Mouse (Mus musculus) MEL (cell line): ENCODE data around the gene Wasf2.

ENCODE experiments used
- CTCF ChIP-seq, 3 experiments: IDR thresholded peaks in 2 of 3; conservative IDR thresholded peaks in 1 of 3; 2 replicates each; pipeline ENCODE4 v1.5.1; 2011 to 2012; ENCODE audit warnings: low read length in 3 of 3, low read depth in 2 of 3, mild to moderate bottlenecking in 2 of 3, improper control_type of control experiment in 1 of 3, inconsistent platforms in 1 of 3, mixed read lengths in 1 of 3, moderate library complexity in 1 of 3; ENCODE audit not compliant: control insufficient read depth in 1 of 3, insufficient read depth in 1 of 3, poor library complexity in 1 of 3, severe bottlenecking in 1 of 3
- JUND ChIP-seq: IDR thresholded peaks from 2 replicates; pipeline ENCODE4 v1.6.1; 2011; ENCODE audit warnings: low read depth, mild to moderate bottlenecking, improper control_type of control experiment, low read length
- MAFK ChIP-seq: IDR thresholded peaks from 2 replicates; pipeline ENCODE4 v1.6.1; 2011; ENCODE audit warnings: low read depth, mild to moderate bottlenecking, low read length, improper control_type of control experiment, borderline replicate concordance
- MEF2A ChIP-seq: IDR thresholded peaks from 2 replicates; pipeline ENCODE4 v1.6.1; 2014; ENCODE audit warnings: low read depth, mild to moderate bottlenecking, inconsistent platforms, low read length, improper control_type of control experiment; ENCODE audit not compliant: poor library complexity, insufficient replicate concordance, severe bottlenecking; ENCODE audit errors: extremely low read depth
- NELFE ChIP-seq: IDR thresholded peaks from 2 replicates; pipeline ENCODE4 v1.6.1; 2011; ENCODE audit warnings: low read depth, low read length, improper control_type of control experiment
- POLR2A ChIP-seq, 2 experiments: IDR thresholded peaks; 2 replicates each; pipeline ENCODE4 v1.6.1; 2011 to 2012; ENCODE audit warnings: low read length in 2 of 2, mild to moderate bottlenecking in 2 of 2, control low read depth in 1 of 2, improper control_type of control experiment in 1 of 2, low read depth in 1 of 2, moderate library complexity in 1 of 2; ENCODE audit not compliant: control insufficient read depth in 1 of 2, insufficient read depth in 1 of 2, poor library complexity in 1 of 2
- POLR2AphosphoS5 ChIP-seq: IDR thresholded peaks from 2 replicates; pipeline ENCODE4 v1.6.1; 2012; ENCODE audit warnings: low read depth, borderline replicate concordance, mild to moderate bottlenecking, inconsistent platforms, low read length, moderate library complexity, mixed read lengths
- SIN3A ChIP-seq: IDR thresholded peaks from 2 replicates; pipeline ENCODE4 v1.6.1; 2012; ENCODE audit warnings: low read length, improper control_type of control experiment, inconsistent platforms
- TCF12 ChIP-seq: IDR thresholded peaks from 2 replicates; pipeline ENCODE4 v1.6.1; 2014; ENCODE audit warnings: low read depth, mild to moderate bottlenecking, inconsistent platforms, low read length, improper control_type of control experiment, moderate library complexity
- ZKSCAN1 ChIP-seq: IDR thresholded peaks from 2 replicates; pipeline ENCODE4 v1.6.1; 2012; ENCODE audit warnings: low read depth, mild to moderate bottlenecking, inconsistent platforms, low read length, improper control_type of control experiment, moderate library complexity

DNA sequence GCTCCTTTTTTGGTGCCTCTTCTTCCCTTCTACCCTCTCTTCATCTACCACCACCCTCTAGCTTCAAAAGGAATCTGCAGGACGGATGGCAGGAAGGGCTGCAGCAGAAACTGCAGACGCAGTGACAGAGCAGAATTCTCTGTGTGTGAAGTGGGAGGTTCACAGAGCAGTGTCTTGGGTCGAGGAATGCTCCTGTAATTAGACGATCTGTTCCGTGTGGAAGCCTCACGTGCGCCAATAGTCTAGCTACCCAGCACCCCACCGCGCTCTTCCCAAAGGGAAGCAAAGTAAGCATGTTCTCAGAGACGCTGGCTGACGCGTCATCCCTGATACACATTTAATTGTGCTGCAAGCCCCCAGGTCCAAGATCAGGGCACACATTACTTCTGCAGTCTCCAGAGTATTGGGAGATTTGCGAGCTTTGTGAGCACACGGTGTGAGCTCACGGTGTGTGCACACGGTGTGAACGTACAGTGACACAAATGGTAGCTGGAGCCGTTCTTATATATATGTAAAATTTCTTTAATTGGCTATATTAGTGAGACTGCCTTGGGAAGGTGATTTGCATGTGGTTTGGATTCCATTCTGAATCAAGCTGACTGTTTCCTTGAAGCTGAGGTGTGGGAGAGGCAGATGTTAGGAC lies 46.6 kb downstream of the Wasf2 start:
- TF ChIP-seq CTCF (IDR thresholded peaks at IDR 0.05 in 2 of 3, conservative IDR thresholded peaks at IDR 0.05 in 1 of 3; ENCODE audit: control insufficient read depth in 1 of 3, insufficient read depth in 1 of 3, low read depth in 2 of 3, low read length in 3 of 3, poor library complexity in 1 of 3, severe bottlenecking in 1 of 3) (no peak), POLR2AphosphoS5 (no peak), POLR2A (IDR thresholded peaks at IDR 0.05; ENCODE audit: control insufficient read depth in 1 of 2, insufficient read depth in 1 of 2, low read depth in 1 of 2, low read length in 2 of 2, poor library complexity in 1 of 2) (no peak), JUND (no peak), SIN3A (no peak), ZKSCAN1 (no peak), NELFE (no peak), TCF12 (no peak), MEF2A (no peak), MAFK (no peak)
